Mouse (Mus musculus) kidney, postnatal 25 days (tissue): ENCODE measurements around the gene Arntl.
"Not testable (repeated sequence)": the region's sequence is repeated elsewhere in the genome, so short reads cannot be mapped to it uniquely, and the experiment has no call there.

Source experiments
- DNase-seq, 2 experiments: peaks; one replicate each; pipeline ENCODE4 v3.0.0; 2021; ENCODE audit warnings: mixed read lengths in 2 of 2

Arntl gene

GRCm38 (mm10) chr7:113251554-113251953 is 44.3 kb downstream of the Arntl start:
- DNase-seq = no peak

- DNase-seq = peak; percentile 72 to 85
Measured at GRCm38 (mm10) chr7:113253777-113254405, 46.6 kb downstream of the Arntl start.

- peak; percentile 49 to 63 for DNase-seq
Measured at GRCm38 (mm10) chr7:113256046-113256445, 48.8 kb downstream of the Arntl start.

GRCm38 (mm10) chr7:113258430-113258829 is 51.2 kb downstream of the Arntl start:
- peak in 1 of 2 experiments; percentile 56 for DNase-seq

- DNase-seq = peak; percentile 84 to 95
Measured at GRCm38 (mm10) chr7:113260321-113261167, 53.3 kb downstream of the Arntl start.

GRCm38 (mm10) chr7:113261690-113262089 is 54.4 kb downstream of the Arntl start:
- no peak for DNase-seq

GRCm38 (mm10) chr7:113262510-113263467 is 55.5 kb downstream of the Arntl start:
- DNase-seq = not testable (repeated sequence)

GRCm38 (mm10) chr7:113263990-113264389 is 56.7 kb downstream of the Arntl start:
- no peak for DNase-seq

GRCm38 (mm10) chr7:113268287-113268686 is 61.0 kb downstream of the Arntl start:
- peak; percentile 73 to 77 for DNase-seq

GRCm38 (mm10) chr7:113269081-113269480 is 61.8 kb downstream of the Arntl start:
- no peak for DNase-seq

- DNase-seq = no peak
Measured at GRCm38 (mm10) chr7:113269921-113270320, 62.7 kb downstream of the Arntl start.

- peak in 1 of 2 experiments; percentile 44 for DNase-seq
Measured at GRCm38 (mm10) chr7:113270551-113270950, 63.3 kb downstream of the Arntl start.

- DNase-seq = no peak
Measured at GRCm38 (mm10) chr7:113270991-113271390, 63.7 kb downstream of the Arntl start.

- DNase-seq = no peak
Measured at GRCm38 (mm10) chr7:113272338-113272997, 65.2 kb downstream of the Arntl start.

- DNase-seq = no peak
Measured at GRCm38 (mm10) chr7:113277245-113277644, 70.0 kb downstream of the Arntl start.

GRCm38 (mm10) chr7:113278493-113278892 is 71.2 kb downstream of the Arntl start:
- DNase-seq = no peak

GRCm38 (mm10) chr7:113279246-113279645 is 72.0 kb downstream of the Arntl start:
- DNase-seq = no peak

- no peak for DNase-seq
Measured at GRCm38 (mm10) chr7:113285405-113285804, 78.1 kb downstream of the Arntl start.

- no peak for DNase-seq
Measured at GRCm38 (mm10) chr7:113289211-113289610, 81.9 kb downstream of the Arntl start.

- DNase-seq = no peak
Measured at GRCm38 (mm10) chr7:113291741-113292140, 84.5 kb downstream of the Arntl start.

- no peak for DNase-seq
Measured at GRCm38 (mm10) chr7:113292193-113292592, 84.9 kb downstream of the Arntl start.

- no peak for DNase-seq
Measured at GRCm38 (mm10) chr7:113294598-113294997, 87.3 kb downstream of the Arntl start.
